Mouse (Mus musculus) activated CD4-positive, CD25-positive, alpha-beta regulatory T cell (primary cell): Measurements from ENCODE around the gene Ttc3. TPM values are rescaled to one million over a fixed set of nuclear protein-coding genes. Genes with fewer than 3 reads are reported as not detected.

ENCODE experiments used
- polyA plus RNA-seq, 2 experiments: library from polyadenylated mRNA; unstranded; fragments of 100-300 nt; shearing (Covaris generic); gene quantifications; one replicate each; pipeline ENCODE4 v1.2.1; 2017

The Ttc3 gene
- polyA plus RNA-seq: 10 to 100 TPM; 37.5 to 83.9 TPM

GRCm38 (mm10) chr16:94370173-94370914 is at the start of gene Ttc3:
TSS of gene Ttc3 (plus strand) at chr16:94370618.

GRCm38 (mm10) chr16:94327781-94328711 is 42.4 kb upstream of the Ttc3 start, which contains the start of gene Ripply3:
TSS of gene Ripply3 (plus strand) at chr16:94328420.

DNA sequence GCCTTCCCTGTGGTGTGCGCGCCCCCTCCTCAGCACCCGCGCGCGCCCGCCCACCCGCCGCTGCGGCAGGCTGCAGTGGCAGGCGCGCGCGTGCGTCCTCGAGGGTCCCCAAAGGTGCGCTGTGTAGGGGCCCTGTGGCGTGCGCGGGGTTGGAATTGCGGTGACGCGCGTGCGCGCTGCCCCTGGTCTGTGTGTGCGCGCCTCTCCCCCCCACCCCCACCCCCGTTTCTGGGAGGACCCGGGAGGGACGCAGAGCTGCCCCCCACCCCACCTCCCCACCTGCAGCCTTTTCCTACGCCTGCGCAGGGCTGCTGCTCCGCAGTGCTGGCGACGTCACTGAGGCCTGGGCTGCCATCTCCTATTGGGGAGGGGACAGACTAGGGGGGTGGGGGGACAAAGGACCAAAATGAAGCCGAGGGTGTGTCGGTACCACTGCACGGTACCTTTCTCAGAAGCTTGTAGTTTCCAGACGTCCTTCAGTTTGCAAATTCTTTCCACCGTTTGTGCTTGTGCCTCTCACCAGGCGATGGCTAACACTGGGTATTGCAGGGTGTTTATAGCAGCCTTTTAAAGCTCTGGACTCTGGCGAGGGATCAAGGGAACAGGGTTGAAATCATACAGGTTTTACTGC is 998 bp downstream of the Ttc3 start, which contains the start of gene Pigp:
TSS of gene Pigp (minus strand) at position 542 of the 631 bp plus-strand sequence.

Other genes with a start within 250 kb of the Ttc3 start
- 10 to 100 TPM in 1 of 2 experiments, 1 to 10 TPM in 1; 7.6 to 13.5 TPM for gene Hlcs, start 57.0 kb upstream of the Ttc3 start, polyA plus RNA-seq
- 1 to 10 TPM in 1 of 2 experiments, under 1 TPM in 1; 0.15 to 1.3 TPM for gene Ripply3, start 42.2 kb upstream of the Ttc3 start, polyA plus RNA-seq
- 100 to 1,000 TPM in 1 of 2 experiments, 10 to 100 TPM in 1; 63.5 to 102 TPM for gene Pigp, start 1.2 kb downstream of the Ttc3 start, polyA plus RNA-seq
- gene Vps26c, start 156.2 kb downstream of the Ttc3 start, polyA plus RNA-seq: 10 to 100 TPM; 70.8 to 71.4 TPM
- 10 to 100 TPM; 33.5 to 39.0 TPM for gene Dyrk1a, start 199.4 kb downstream of the Ttc3 start, polyA plus RNA-seq